Mouse (Mus musculus): ENCODE results near the gene Pus10. TPM values are rescaled to one million over a fixed set of nuclear protein-coding genes. Genes with fewer than 3 reads are reported as not detected.

Gene Pus10
- polyA plus RNA-seq, 1 experiment from 2014 or later = 11.8 TPM

- no peak overlapping the region for H3K27ac ChIP-seq
- 95% methylated on average over 3 of the region's 3 CpGs for WGBS
- ATAC-seq (ENCODE audit: low FRiP score) = no peak
- H3K9me3 ChIP-seq = no peaks in the 10 kb centered on the region
- no peak overlapping the region for H3K4me2 ChIP-seq
- H3K4me3 ChIP-seq = no peak overlapping the region
- peaks cover 21% of the 10 kb centered on the region for H3K36me3 ChIP-seq
- no peaks in the 10 kb centered on the region for H3K27me3 ChIP-seq
- H3K4me1 ChIP-seq (replicated peaks) = no peaks in the 10 kb centered on the region
- no peak overlapping the region for H3K9ac ChIP-seq
Measured at GRCm38 (mm10) chr11:23701831-23702230, 36.4 kb downstream of the Pus10 start.

GRCm38 (mm10) chr11:23704604-23705294 is 39.3 kb downstream of the Pus10 start:
- WGBS = 87% methylated on average over 7 of the region's 7 CpGs
- no peaks in the 10 kb centered on the region for H3K4me1 ChIP-seq (replicated peaks)
- H3K9me3 ChIP-seq = no peaks in the 10 kb centered on the region
- H3K27ac ChIP-seq = no peak overlapping the region
- H3K27me3 ChIP-seq = no peaks in the 10 kb centered on the region
- H3K36me3 ChIP-seq = peaks cover 42% of the 10 kb centered on the region
- ATAC-seq (ENCODE audit: low FRiP score) = no peak
- H3K4me2 ChIP-seq = no peak overlapping the region
- no peak overlapping the region for H3K9ac ChIP-seq
- H3K4me3 ChIP-seq = no peak overlapping the region

- Histone ChIP-seq H3K36me3 (peaks cover 86% of the 10 kb centered on the region), H3K27me3 (no peaks in the 10 kb centered on the region), H3K9ac (no peak overlapping the region), H3K9me3 (no peaks in the 10 kb centered on the region), H3K4me2 (no peak overlapping the region), H3K4me3 (no peak overlapping the region), H3K4me1 (replicated peaks) (no peaks in the 10 kb centered on the region), H3K27ac (no peak overlapping the region)
- 96% methylated on average over 3 of the region's 3 CpGs for WGBS
- ATAC-seq (ENCODE audit: low FRiP score) = no peak
Measured at GRCm38 (mm10) chr11:23712299-23712698, 46.8 kb downstream of the Pus10 start.

DNA sequence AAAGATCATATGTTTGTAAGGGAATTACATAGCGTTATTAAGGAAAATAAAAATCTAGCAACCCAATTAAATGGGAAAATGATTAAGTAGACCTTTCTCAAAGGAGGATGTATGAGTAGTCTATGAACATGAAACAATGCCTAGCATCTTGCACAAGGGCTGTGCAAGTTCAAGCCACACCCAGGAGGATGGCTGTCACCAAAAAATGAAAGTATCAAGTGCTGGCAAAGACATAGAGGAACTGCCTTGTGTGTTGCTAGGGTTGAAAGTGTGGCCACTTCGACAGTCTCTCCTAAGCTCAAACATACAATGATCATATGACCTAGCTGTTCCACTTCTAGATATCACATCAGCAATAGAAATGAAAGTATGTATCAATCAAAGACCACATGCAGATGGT is 53.4 kb downstream of the Pus10 start:
- no peaks in the 10 kb centered on the region for H3K4me1 ChIP-seq (replicated peaks)
- no peak overlapping the region for H3K9ac ChIP-seq
- H3K27ac ChIP-seq = no peak overlapping the region
- no peak overlapping the region for H3K4me2 ChIP-seq
- no peaks in the 10 kb centered on the region for H3K27me3 ChIP-seq
- H3K4me3 ChIP-seq = no peak overlapping the region
- ATAC-seq (ENCODE audit: low FRiP score) = no peak
- WGBS = 96% methylated on average over 2 of the region's 2 CpGs
- H3K9me3 ChIP-seq = no peaks in the 10 kb centered on the region
- H3K36me3 ChIP-seq = peaks cover 85% of the 10 kb centered on the region

GRCm38 (mm10) chr11:23719825-23720224 is 54.4 kb downstream of the Pus10 start:
- ATAC-seq (ENCODE audit: low FRiP score) = no peak
- Histone ChIP-seq H3K9ac (no peak overlapping the region), H3K9me3 (no peaks in the 10 kb centered on the region), H3K4me1 (replicated peaks) (no peaks in the 10 kb centered on the region), H3K4me2 (no peak overlapping the region), H3K4me3 (no peak overlapping the region), H3K27me3 (no peaks in the 10 kb centered on the region), H3K27ac (no peak overlapping the region), H3K36me3 (peaks cover 81% of the 10 kb centered on the region)
- 83% methylated on average over 3 of the region's 3 CpGs for WGBS

- H3K4me2 ChIP-seq = no peak overlapping the region
- no peaks in the 10 kb centered on the region for H3K27me3 ChIP-seq
- no peak overlapping the region for H3K4me3 ChIP-seq
- ATAC-seq (ENCODE audit: low FRiP score) = peak; percentile 54; the same call in 1 of the 2 replicates
- H3K36me3 ChIP-seq = peaks cover 80% of the 10 kb centered on the region
- no peaks in the 10 kb centered on the region for H3K4me1 ChIP-seq (replicated peaks)
- whole genome bisulfite sequencing = 8% methylated on average over 2 of the region's 2 CpGs
- no peaks in the 10 kb centered on the region for H3K9me3 ChIP-seq
- no peak overlapping the region for H3K27ac ChIP-seq
- H3K9ac ChIP-seq = no peak overlapping the region
Measured at GRCm38 (mm10) chr11:23722326-23722725, 56.9 kb downstream of the Pus10 start.

DNA sequence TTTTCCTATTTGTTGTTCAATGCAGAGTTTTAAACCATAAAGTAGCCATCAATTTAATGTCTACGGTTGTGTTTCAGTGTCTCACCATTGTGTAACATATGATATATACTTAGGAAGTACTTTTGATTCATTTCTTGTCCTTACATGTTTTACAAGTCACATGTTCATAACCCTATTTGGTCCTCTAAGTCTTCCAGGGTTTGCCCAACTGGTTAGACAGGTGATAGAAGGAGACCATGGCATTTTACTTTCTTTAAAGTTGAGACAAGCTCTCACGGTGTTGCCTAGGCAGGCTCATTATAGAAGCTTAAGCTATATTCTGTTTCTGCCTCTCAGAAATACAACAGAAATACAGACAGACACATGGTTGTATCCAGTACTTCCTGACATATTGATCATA is 60.4 kb downstream of the Pus10 start:
- Histone ChIP-seq H3K9me3 (no peaks in the 10 kb centered on the region), H3K4me2 (no peak overlapping the region), H3K4me3 (no peak overlapping the region), H3K4me1 (replicated peaks) (no peaks in the 10 kb centered on the region), H3K27ac (no peak overlapping the region), H3K36me3 (peaks cover 80% of the 10 kb centered on the region), H3K27me3 (no peaks in the 10 kb centered on the region), H3K9ac (no peak overlapping the region)
- WGBS = 97% methylated on average over 2 of the region's 2 CpGs
- ATAC-seq (ENCODE audit: low FRiP score) = no peak

DNA sequence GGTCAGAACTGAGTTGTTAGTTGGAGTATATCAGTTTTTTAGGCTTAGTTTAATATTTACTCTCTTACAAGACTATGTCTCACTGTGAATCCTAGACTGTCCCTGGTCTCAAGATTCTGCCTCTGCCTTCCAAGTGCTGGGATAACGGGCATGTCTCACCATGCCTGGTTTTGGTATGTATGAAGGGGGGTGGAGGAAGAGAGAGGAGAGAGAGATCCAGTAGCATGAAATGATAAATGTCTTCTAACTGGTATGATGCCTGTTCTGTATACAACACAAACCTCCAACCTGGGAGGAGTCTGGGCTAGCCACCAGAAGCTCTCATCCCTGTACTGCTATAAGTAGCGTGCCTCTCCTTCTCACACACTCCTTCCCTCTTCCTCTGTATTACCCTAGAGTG is 61.0 kb downstream of the Pus10 start:
- Histone ChIP-seq H3K4me3 (no peak overlapping the region), H3K27ac (no peak overlapping the region), H3K36me3 (peaks cover 81% of the 10 kb centered on the region), H3K27me3 (no peaks in the 10 kb centered on the region), H3K4me1 (replicated peaks) (no peaks in the 10 kb centered on the region), H3K4me2 (no peak overlapping the region), H3K9ac (no peak overlapping the region), H3K9me3 (no peaks in the 10 kb centered on the region)
- WGBS = 94% methylated on average over 2 of the region's 2 CpGs
- no peak for ATAC-seq (ENCODE audit: low FRiP score)

GRCm38 (mm10) chr11:23728186-23728585 is 62.7 kb downstream of the Pus10 start:
- ATAC-seq (ENCODE audit: low FRiP score) = no peak
- H3K4me3 ChIP-seq = no peak overlapping the region
- H3K4me1 ChIP-seq (replicated peaks) = no peaks in the 10 kb centered on the region
- H3K9ac ChIP-seq = no peak overlapping the region
- 89% methylated on average over 2 of the region's 2 CpGs for WGBS
- no peaks in the 10 kb centered on the region for H3K27me3 ChIP-seq
- H3K36me3 ChIP-seq = peaks cover 73% of the 10 kb centered on the region
- H3K9me3 ChIP-seq = no peaks in the 10 kb centered on the region
- no peak overlapping the region for H3K27ac ChIP-seq
- H3K4me2 ChIP-seq = no peak overlapping the region

- Histone ChIP-seq H3K4me2 (no peak overlapping the region), H3K9me3 (no peaks in the 10 kb centered on the region), H3K27ac (no peak overlapping the region), H3K9ac (no peak overlapping the region), H3K36me3 (peaks cover 74% of the 10 kb centered on the region), H3K4me1 (replicated peaks) (no peaks in the 10 kb centered on the region), H3K4me3 (no peak overlapping the region), H3K27me3 (no peaks in the 10 kb centered on the region)
- 97% methylated on average over 4 of the region's 4 CpGs for WGBS
- no peak for ATAC-seq (ENCODE audit: low FRiP score)
Measured at GRCm38 (mm10) chr11:23730120-23730519, 64.6 kb downstream of the Pus10 start.

DNA sequence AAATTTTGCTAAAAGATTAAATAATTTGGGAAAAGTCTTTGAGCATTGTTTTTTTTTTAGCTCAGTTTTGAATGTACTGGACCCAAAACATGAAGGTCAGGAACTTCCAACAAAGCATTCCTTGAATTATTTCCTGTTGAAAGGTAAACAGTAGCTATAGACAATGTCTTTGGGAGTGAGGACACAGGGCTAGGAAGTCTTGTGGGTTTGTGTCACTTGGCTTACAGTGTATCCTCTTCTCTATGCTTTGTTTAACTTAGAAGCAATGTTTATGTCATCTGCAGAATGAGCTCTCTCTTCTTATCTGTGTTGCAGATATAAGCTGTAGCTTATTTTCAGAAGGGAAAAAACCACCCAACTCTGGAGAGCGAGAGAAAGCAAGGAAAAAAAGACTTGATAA is 67.4 kb downstream of the Pus10 start:
- 77% methylated on average over 1 of the region's 1 CpGs for WGBS
- Histone ChIP-seq H3K27ac (no peak overlapping the region), H3K4me3 (no peak overlapping the region), H3K9ac (no peak overlapping the region), H3K27me3 (no peaks in the 10 kb centered on the region), H3K4me2 (no peak overlapping the region), H3K9me3 (no peaks in the 10 kb centered on the region), H3K4me1 (replicated peaks) (no peaks in the 10 kb centered on the region), H3K36me3 (peaks cover 52% of the 10 kb centered on the region)
- ATAC-seq (ENCODE audit: low FRiP score) = no peak

- ATAC-seq (ENCODE audit: low FRiP score) = no peak
- no peak overlapping the region for H3K9ac ChIP-seq
Measured at GRCm38 (mm10) chr11:23734749-23735286, 69.3 kb downstream of the Pus10 start.

GRCm38 (mm10) chr11:23735820-23736470 is 70.5 kb downstream of the Pus10 start:
- H3K9me3 ChIP-seq = no peaks in the 10 kb centered on the region
- no peaks in the 10 kb centered on the region for H3K27me3 ChIP-seq
- H3K4me3 ChIP-seq = no peak overlapping the region
- no peaks in the 10 kb centered on the region for H3K4me1 ChIP-seq (replicated peaks)
- no peak overlapping the region for H3K27ac ChIP-seq
- ATAC-seq (ENCODE audit: low FRiP score) = no peak
- H3K4me2 ChIP-seq = no peak overlapping the region
- H3K9ac ChIP-seq = no peak overlapping the region
- peaks cover 24% of the 10 kb centered on the region for H3K36me3 ChIP-seq

More at GRCm38 (mm10) chr11:23734749-23735286, 69.3 kb downstream of the Pus10 start:
- H3K27me3 ChIP-seq = no peaks in the 10 kb centered on the region
- H3K4me3 ChIP-seq = no peak overlapping the region
- no peak overlapping the region for H3K4me2 ChIP-seq
- 95% methylated on average over 6 of the region's 6 CpGs for WGBS
- H3K9me3 ChIP-seq = no peaks in the 10 kb centered on the region
- no peaks in the 10 kb centered on the region for H3K4me1 ChIP-seq (replicated peaks)
- H3K27ac ChIP-seq = no peak overlapping the region
- H3K36me3 ChIP-seq = peaks cover 34% of the 10 kb centered on the region

Data from hindbrain, embryonic 13.5 days (tissue).